Mouse (Mus musculus) megakaryocyte, embryonic 14.5 days (primary cell): ENCODE measurements around the gene Mon2.

ENCODE experiments used
- FLI1 ChIP-seq: IDR thresholded peaks from 2 replicates; pipeline ENCODE4 v1.6.1; 2012; ENCODE audit warnings: low read length, inconsistent platforms, mixed read lengths
- GATA1 ChIP-seq: IDR thresholded peaks from 3 replicates; pipeline ENCODE4 v1.6.1; 2012; ENCODE audit warnings: mixed read lengths, low read length, inconsistent platforms, borderline replicate concordance

- TF ChIP-seq GATA1 = no peak
- TF ChIP-seq FLI1 = no peak
Measured at GRCm38 (mm10) chr10:122999356-122999755, 76.9 kb downstream of the Mon2 start.
